Mouse (Mus musculus) layer of hippocampus, adult 11-12 months (tissue): ENCODE data around the gene Lingo2.
A peak's percentile ranks its signal among the peaks of the same experiment; 100 is the strongest.
"Not testable (repeated sequence)": the region's sequence is repeated elsewhere in the genome, so short reads cannot be mapped to it uniquely, and the experiment has no call there.

ENCODE experiments used
- DNase-seq: peaks from one replicate; pipeline ENCODE4 v3.0.0; 2022; ENCODE audit warnings: low spot score

Gene Lingo2

DNA sequence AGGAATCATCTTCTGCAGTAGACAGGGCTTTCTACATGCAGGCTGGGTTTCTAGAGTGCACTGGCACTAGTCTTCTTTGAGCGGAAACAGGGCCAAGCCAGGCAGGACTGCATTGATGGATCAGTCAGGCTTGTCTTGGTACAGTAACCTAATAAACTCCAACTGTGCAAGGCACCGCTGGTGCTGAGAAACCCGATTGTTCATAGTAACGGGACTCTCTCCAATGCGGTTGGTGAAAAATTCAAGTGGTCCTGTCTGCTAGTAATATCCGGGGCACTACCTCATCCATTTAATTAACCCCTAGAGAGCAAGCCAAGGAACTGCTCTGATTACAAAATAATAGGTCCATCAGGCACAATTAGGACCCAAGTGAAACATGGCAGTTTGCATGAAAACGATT, 1106.4 kb downstream of the Lingo2 start:
- DNase-seq: peak; percentile 24

DNA sequence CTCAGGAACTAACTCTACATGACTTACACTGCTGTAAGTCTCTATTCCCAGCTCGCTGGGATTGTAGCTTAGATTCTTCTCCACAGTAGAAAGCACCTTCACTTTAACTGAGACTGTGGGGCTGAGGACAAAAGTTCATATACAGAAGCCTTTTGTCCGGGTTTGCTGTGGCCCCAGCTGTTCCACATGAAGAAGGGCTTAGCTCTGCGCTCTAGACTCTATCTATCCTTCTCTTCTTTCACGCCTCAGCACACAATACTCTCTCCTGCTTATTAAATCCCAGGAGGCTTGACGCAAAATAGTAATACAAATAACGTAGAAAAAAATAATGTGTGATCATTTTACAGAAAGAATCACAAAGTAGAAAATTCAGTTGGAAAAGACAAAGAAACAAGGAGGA, 1107.0 kb downstream of the Lingo2 start:
- DNase-seq: no peak

DNA sequence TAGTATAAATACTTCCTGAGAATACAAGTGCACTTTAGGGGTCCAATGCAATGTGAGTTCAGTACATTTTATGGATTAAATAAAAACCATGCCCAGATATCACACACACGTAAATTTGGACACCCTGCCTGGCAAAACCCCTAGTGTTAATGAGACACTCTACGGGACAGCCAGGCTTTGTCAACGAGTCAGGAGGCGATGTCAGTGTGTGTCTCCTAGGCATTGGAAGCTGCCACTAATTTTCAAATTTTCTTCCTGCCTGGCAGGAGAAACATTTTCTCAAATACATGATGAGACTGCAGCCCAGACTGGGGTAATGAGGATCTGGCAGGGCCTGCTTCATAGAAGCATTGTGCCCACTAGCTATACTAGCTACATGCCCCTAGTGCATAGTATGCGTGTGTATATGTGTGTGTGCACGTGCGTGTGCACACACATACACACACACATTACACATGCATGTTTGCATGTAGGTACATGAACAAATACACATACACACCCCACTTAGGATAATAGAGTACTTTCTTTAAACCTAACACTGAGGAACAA, 1128.2 kb downstream of the Lingo2 start:
- DNase-seq: no peak

DNA sequence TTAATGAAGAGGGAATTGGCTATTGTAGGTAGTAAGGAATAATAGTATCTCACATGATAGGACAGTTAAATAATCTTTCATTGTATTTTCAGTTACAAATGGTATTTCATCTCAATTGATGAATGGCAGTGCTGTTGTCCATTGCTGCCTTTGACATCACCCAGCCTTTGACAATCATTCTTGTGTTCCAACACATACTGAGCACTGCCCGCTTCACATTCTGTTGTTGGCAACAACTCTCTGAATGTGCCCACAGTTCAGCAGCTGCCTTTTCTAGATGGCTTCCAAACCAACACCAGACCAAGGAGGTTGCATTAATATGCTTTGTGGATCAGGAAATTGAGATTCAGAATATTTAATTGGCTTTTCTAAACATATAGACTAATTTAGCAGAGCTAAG, 1130.8 kb downstream of the Lingo2 start:
- DNase-seq: peak; percentile 65

DNA sequence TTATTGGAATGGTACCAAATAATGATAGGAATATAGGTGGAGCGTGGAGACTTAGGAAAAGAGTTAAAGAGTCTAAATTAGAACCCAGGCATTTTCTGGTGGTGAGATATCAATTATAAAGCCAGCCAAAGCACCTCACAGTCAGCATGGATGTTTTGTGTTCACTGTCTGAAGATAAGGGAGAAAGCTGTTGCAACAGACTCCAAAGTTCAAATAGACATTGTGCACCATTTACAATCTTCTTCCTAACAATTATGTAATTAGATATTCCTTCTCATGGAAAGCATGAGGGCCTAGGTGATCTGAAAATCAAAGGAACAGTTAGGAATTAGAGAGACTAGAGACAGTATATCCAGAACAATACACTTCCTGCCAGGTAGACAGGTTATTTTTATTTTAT, 1136.8 kb downstream of the Lingo2 start:
- DNase-seq: no peak

DNA sequence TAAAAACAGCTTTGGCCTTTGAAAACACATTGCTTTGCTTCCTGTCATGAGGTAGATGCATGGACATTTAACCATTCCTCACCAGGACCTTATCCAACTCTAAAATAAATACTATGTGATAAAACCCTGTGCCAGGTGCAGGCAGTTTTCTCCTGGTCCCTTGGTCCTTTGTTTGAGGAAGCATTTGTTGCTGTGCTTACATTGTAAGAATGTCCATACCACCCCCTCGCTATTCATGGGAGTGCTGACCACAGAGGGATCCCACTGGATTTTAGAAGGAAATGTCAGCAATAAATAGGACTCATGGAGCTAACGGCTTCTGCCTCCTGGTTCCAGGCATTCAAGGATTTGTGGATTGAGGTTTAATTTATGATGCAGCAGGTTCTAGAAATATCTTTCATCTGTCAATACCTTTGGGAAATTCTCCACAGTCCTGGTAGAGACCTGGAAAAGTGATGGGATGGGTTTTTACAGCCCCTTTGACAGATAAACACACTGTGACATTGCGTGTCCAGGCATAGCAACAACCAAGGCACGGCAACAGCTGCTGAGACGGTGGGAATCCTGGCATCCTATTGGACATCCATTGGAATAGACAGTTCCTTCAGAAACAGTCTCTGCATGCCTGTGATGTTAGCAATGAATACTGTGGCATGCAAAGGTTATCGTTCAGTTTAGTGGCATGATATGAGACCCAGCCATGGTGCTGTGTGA, 1143.9 kb downstream of the Lingo2 start:
- no peak for DNase-seq

DNA sequence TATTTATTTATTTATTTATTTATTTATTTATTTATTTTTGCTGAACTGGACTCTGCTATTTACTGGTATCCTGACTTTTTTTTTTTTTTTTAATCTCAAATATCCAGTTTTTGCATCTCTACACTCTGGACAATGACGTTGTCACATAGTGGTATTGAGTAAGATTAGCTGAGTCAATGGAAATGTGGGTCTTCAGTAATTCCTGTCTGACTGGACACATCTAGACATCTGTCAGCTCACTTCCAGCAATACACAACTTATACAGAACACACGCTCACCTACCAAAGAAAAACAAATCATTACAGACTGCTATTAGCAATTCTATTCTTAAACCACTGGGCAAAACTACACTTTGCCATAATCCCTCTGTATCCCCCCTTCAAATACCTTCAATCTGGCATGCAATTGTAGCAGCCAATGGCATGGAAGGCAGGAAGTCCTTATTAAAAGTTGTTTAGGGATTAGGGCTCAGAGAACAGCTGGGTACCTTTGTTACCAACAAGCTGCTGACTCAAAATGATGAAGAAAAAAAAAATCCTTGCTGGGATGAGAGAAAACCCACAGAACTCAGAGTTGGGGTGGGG, 1144.6 kb downstream of the Lingo2 start:
- DNase-seq: no peak

DNA sequence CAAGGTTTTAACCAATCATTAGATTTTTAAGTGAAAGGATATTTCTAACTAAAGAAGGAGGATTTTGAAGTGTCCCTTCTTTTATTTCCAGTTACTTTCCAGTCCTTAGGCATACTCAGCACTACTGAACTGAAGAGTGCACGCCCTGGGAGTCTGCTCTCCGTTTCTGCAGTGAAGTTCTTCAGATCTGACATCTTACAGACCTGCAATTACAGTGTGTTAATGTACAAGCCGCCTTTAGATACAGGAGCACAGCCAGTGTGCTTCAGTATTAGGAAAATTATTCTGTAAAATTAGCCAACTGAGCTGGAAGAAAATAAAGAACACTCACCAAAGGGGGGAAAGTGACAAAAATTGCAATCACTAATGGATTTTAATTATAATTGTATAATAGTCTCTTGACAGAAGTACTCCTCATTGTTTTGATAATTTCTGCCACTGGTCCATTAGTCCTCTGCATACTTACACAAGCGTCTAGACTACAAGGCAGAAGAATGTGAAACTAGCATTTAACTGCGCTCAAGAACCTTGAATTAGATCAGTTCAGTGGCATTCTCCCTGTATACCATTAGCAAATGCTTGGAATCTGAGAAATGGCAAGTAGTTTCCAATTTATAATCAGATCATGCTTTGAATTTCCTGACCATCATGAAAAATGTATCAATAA, 1167.2 kb downstream of the Lingo2 start:
- DNase-seq: no peak

DNA sequence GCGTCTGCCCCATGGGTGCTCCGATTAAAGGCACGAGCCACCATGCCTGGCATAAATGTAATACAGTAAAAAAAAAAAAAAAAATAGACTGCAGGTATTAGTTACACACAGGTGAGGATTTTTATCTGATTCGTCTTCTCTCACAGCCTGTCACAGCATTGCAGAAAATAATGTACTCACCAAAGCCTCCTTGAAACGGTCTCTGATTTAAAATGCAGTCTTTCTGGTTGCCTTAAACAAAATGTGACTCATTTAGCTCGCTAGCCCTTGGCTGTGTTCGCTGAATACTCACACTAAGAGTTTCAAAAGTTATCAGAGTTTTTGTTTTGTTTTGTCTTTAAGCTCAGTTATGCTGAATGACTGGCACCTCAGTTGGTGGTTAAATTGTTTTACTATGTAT, 1180.7 kb downstream of the Lingo2 start:
- DNase-seq: no peak

DNA sequence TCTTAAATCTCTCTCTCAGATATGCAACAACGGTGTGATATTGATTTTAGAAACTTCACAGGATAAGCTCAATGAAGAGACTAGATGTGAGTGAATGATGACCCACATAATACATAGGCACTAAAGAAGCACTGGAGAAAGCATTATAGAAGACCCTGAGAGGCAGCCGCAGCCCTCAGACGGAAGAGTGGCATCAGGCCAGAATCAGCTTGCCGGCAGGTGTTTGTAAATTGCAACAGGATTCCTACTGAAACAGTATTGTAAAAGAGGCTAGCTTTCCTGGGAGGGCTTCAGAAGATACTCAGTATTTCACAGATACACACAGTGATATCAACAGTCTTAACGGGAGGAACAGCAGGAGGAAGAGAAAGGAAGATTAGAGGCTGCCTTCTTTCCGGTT, 1184.6 kb downstream of the Lingo2 start:
- DNase-seq: no peak

DNA sequence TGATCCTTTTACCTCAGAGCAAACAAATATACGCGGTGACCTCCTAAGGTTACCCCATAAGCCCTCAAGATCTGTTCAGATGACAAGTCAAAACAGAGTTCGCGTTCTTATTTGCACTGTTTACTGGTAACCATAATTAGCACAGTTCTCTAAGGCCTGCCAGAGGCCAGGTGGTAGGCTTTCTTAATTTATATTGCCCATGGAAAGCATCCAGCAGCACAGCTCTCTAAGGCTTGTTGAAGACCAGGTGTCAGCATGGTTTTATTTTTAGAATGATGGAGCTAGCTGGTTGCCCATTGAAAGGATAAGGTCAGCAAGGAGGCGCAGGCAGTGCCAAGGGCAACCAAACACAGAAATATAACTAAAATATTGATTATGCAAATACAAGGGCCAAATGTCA, 1190.4 kb downstream of the Lingo2 start:
- DNase-seq: no peak

DNA sequence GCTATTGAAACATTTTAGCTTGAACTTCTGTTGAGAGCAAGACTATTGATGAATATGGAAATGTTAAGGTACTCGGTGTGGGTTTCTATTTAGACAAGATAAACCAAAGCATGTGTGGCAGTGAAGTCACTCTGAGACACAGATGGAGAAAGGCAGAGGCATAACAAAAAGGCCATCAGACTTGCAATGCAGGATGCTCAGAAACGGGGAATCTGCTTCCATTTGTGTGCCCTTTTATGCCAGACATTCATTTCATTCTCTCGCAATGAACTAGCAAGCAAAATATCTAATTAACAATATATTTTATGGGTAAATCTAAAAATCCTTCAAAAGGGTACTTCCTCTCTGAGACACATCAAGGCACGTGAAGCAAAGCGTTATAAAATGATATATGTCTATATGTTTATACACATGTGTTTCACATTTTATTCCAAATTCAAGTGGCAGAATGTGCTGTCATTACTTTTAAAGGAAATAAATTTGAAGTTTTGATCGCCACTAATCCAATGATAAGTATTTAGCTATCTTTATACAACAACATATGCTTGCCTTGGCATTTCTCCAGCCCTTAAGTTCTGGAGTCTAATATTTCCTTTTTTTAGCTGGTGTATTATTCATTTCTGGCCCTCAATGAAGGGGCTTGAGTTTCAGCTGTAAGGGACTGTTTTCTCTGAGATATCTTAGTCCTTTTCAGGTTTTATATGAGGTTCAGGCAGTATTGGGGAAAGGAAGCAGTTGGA, 1199.3 kb downstream of the Lingo2 start:
- DNase-seq: no peak

DNA sequence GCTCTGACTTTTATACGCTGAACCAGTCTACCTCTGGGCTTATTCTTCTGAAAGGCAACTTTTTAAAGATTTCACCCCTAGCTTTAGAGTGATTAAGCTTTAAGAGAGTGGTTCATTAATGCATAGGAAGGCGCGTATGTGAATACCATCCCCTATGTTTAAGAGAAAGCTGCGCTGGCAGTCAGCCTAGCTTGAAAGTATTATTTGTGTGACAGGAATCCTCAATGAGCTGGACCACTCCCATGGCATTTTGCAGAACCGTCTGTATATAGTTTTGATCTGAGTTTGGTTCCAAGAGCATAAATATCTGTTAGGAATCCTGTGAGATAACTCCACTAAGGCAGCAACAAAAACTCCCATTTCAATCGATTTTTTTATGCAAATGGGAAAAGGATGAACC, 1204.9 kb downstream of the Lingo2 start:
- DNase-seq: no peak

DNA sequence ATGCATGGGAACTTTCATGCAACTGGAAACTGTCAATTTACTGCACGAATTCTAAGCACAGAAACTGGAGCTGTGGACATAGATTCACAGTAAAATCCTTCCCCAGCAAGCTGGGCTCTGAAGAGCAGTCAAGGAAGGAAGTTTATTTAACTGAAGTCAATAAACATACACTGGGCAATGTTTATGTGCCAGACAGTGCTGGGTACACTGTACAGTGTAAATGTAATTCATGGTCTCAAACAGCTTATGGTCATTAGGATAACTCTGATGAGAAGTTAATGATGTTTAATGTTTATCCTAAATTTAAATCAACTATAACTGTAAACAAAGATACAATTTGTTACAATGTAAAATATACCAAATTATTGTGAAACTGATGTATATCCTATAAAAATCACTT, 1226.8 kb downstream of the Lingo2 start:
- DNase-seq: no peak

DNA sequence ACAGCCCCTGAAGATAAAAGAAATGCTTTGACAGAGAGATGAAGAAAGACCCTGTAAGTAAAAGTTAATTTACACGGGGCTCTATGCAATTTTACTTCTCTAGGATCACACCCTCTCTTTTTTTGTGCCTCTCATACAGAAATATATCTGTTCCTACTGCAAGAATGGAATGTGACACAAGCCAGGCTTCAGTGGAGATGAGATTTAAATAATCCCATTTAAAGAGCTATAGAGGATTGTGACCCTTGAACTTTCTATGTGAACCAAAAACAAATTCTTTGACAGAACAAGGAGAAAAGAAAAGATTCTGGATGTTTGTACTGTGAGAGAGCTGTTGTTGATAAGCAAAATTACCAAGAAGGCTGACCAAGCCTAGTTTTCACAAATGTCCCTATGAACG, 1247.4 kb downstream of the Lingo2 start:
- no peak for DNase-seq

DNA sequence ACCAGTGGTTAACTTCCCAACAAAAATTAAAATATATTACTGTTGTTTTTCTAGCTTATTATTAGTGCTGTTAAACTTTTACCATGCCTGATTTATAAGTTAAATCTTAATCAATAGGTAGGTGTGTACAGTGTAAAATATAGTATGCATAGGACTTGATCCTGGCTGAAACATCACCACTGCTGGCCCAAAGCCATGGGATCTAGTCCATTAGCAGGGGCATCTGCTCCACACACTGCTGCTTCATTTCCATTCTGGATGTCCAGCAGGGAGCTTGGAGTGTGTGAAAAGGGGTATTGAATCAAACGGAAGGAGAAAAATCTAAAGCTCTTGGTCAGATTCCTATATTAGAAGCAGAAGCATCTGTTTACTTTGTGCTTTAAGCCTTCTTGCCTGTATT, 1248.9 kb downstream of the Lingo2 start:
- DNase-seq: no peak

DNA sequence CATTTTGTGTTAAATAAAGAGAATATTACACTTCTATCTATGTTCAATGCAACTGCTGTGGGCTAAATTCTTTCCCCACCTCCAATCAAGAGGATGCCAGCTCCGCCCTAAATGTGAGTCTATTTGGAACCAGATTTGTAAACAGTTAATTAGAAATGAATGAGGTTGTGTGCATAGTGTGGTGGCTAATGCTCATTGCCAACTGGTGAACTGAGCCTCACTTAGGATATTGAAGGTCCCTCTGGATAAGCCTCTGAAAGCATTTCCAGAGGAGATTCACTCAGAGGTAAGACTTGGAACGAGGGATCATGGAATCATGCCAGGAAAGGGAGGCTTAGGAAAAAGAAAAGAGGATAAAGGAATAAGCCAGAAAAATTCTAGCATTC, 1256.4 kb downstream of the Lingo2 start:
- no peak for DNase-seq

DNA sequence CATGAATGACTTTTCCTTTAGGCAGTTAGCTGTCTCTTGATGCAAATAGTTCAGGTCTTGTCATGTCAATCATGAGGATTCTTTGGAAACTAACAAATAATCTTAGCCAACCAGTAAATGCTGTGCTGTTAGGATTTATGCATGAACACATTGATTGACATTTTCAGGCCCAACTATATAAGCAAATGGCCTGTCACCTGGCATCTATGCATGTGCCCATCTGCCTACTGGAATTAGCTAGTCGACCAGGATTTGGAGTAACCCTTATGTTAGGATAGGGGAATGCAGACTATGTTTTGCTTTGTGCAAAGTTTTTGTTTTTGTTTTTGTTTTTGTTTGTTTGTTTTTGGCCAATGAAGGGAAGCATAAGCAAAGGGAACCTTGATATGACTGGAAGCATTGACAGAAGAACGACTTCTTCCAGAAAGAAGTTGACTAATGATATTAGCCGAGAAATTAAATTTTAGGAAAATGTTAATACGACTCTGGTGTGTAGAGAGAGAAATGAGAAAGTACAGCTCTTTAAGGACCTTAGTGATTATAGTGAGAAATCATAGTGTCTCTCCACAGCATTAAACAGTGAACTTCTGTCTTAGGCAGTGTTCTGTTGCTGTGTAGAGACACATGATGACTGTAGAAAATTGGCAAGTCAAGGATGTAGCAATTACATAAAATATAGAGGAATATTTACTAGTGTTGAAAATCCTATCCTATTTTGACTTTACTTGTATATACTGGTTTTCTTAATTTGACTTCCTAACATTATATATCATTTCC, 1257.0 kb downstream of the Lingo2 start:
- DNase-seq: no peak

DNA sequence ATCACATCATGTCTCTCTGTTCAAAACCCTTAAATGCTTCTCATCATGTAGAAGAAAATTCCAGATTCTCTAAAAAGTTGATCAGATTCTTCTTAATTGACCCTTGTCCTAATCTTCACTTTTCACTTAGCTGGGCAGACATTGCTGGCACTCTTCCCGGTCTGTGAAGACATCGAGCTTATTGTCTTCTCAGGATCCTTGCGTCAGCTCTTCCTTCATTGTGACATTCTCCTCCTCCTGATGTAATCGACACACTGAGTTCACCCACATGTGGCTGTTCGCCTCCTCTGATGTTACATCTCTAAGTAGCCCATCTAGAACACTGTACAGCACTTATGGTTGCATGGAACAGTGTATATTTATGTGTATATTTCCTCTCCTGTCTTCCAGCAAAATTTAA, 1261.0 kb downstream of the Lingo2 start:
- DNase-seq: no peak

DNA sequence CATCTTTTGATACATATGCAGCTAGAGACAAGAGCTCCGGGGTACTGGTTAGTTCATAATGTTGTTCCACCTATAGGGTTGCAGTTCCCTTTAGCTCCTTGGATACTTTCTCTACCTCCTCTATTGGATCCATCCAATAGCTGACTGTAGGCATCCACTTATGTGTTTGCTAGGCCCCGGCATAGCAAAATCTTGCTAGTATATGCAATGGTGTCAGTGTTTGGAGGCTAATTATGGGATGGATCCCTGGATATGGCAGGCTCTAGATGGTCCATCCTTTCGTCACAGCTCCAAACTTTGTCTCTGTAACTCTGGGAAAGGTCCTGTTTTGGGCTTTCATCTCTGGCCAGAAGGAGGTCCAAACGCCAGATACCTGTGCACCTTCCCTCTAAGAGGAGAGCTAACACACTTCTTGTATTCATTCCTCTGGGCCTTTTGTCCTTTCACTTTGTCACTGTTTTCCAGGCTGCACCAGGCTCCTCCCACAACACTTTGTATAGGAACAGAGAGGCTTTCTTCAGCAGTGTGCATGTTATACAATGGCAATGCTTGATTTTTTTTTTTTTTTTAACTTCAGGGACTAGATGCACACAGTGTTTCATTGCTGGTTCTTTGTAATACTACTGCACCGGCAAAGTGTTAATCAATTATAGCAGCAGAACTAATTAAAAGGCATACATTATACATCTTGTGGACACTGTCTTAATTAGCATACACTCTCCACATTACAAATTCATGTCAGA, 1262.9 kb downstream of the Lingo2 start:
- DNase-seq: not testable (repeated sequence)
